Mouse (Mus musculus) ovary, postnatal 14 days (tissue): ENCODE results near the gene Kcnma1.

Experiments
- DNase-seq: peaks from one replicate; pipeline ENCODE4 v3.0.0; 2022; ENCODE audit warnings: low spot score

The Kcnma1 gene

DNA sequence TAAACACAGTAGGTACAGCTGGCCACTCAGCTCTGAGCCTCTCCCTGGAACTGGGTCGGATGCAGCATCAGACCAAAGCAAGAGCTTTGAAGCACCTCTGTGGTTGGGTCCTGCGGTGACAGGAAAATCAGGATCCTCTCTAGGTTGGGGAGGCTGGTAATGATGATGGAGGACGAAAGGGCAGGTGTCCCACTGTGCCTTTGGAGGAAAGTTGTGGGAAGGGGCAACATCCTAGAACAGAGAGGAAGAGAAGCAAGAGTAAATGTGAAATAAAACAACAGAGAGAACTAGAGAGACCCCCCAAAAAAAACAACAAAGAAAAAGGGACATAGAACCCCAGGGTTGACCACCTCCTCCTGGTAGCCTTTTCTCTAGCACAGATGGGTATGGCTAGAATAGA lies at the start of gene Kcnma1:
Gene Kcnma1 (minus strand): TSS at position 101 of the 400 bp plus-strand sequence.
- no peak for DNase-seq

GRCm38 (mm10) chr14:24059747-24060146 lies 45.5 kb upstream of the Kcnma1 start:
- no peak for DNase-seq

DNA sequence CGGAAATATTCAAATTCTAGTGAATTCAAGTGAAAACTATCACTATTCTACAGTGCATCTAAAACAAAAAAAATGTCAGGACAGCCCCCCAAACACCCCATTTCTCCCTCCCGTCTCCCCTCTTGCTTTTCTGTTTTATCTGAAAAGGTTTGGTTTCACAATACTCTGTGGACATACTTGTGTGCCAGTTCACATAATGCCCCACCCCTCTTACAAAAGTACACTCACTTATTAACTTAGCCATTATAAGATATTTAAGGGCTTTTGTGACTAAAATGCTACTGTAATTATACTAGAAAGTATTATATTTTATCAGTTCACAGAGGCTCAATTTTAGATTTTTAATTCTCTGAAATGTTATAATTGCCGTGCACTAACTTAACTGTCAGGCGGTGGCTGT lies 45.0 kb upstream of the Kcnma1 start:
- no peak for DNase-seq

DNA sequence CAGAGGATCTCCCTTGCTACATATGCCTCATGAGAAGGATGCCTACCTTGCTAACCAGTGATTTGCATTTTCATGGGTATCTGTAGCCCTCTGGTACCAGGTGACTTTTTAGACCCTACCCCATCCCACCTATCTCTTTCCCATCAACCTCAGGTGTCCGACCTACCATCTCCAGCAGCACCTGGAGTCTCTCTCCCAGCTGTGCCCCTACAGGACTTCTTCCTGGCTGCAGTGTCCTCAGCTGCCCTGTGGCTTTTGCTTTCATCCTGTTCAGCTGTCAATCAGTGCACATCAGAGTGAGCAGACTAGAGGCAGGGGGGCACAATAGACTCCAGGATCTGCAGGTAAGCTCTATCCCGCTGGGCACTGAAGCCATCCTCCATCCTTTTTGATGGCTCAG lies 37.5 kb upstream of the Kcnma1 start:
- DNase-seq: no peak

- DNase-seq: no peak
Observed at GRCm38 (mm10) chr14:24036609-24037008, 22.3 kb upstream of the Kcnma1 start.

GRCm38 (mm10) chr14:24036208-24036535 lies 21.9 kb upstream of the Kcnma1 start:
- DNase-seq: no peak

GRCm38 (mm10) chr14:24035486-24036207 lies 21.4 kb upstream of the Kcnma1 start:
- DNase-seq: no peak

DNA sequence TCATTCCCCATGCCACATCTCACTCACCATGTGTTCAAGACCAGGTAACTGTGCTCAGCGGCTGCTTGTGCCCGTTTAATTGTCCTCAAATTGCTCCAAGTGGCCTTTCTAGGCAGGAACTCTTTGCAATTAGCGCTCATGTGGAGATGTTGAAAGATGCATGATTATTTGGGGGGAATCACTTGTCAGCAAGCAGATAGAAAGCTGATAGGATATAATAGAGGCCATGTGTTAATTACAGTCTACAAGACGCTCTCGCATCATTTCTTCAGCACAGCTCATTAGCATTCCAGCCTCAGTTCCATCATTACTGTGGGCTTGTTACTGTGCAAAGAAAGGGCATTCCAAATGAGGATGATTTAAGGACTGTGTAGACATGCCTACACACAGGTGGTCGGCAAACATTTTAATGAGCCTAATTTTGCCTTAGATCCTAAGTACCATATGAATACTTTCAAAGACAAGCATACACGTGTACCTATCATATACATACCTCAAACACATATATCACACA lies 18.6 kb upstream of the Kcnma1 start:
- DNase-seq: no peak

DNA sequence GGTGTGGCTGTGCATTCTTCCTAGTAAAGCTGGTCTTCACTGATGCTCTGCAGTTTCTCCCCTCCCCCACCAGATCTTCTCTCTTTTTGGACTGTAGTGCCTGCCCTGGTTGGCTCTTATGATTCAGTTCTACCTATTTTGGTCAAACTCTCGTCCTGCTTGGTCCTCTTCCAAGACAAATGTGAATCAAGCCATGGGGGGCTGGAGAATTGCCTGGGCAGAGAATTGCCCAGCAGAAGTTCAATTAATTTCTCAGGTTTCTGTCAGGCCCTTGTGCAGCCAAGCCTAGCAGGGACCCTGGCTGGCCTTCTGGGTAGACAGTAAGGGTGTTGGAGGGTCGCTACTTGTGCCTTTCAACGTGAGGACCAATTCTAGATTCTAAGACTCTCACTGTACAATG lies 17.9 kb upstream of the Kcnma1 start:
- DNase-seq: no peak

- DNase-seq: no peak
Observed at GRCm38 (mm10) chr14:24020718-24021117, 6.4 kb upstream of the Kcnma1 start.

GRCm38 (mm10) chr14:24009978-24010377 lies 4.3 kb downstream of the Kcnma1 start:
- DNase-seq: no peak

DNA sequence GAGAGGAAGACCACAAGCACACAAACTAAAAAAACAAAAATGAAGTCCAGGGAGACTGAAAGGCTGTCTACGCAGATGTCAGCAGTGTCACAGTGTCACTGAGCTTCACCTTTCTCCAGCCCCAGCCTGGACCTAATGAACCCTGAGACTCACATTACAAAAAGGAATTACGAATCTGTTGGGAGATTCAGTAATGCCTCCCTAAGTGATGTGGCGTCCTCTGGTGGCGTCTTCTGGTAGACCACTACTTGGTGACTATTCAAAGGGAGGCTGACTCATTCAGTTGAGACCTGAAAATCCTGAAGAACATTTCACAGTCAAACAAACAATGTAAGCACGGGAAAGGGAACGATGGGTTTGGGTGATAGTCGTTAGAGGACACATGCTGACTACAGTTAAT lies 6.0 kb downstream of the Kcnma1 start:
- DNase-seq: peak; percentile 74

DNA sequence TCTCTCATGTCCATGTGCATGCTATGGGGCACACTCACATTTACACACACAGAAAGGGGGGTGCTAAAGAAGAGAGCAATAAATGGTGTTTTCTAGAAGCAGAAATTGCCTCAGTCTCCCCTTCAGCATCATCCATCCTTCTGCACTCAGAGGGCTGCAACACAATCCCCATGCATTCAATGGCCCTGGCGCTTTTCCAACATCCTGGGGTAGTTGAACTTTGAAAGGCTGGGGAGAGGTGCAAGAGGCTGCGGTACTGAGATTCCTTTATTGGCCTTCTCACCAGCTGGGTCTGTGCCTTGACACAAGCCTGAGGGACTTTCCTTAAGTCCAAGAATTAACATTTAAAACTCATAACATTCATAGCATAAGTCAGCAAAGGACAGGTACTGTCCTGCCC lies 8.0 kb downstream of the Kcnma1 start:
- DNase-seq: no peak

GRCm38 (mm10) chr14:24004471-24005271 lies 9.6 kb downstream of the Kcnma1 start:
- DNase-seq: peak; percentile 14

GRCm38 (mm10) chr14:24003450-24004381 lies 10.6 kb downstream of the Kcnma1 start:
- DNase-seq: peak; percentile 13

DNA sequence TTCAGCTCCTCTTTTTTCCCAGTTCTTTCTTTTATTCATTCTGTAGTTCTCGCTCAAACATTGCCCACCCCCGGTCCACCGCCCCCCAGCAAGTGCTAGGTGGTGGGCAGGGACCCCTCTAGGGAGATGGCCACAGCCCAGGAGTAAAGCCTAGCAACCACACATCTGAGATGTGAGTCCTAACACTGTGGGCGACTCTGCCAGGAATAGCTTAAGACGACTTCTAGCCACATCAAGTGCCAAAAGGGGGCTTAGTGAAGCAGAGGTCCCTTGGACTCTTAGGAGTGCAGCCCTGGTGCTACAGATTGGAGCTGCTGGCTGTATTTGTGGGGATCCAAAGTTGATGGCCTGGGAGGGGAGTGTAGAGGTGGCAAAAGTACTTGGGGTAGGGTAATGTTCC lies 11.6 kb downstream of the Kcnma1 start:
- no peak for DNase-seq

- DNase-seq: no peak
Observed at GRCm38 (mm10) chr14:23997912-23998311, 16.4 kb downstream of the Kcnma1 start.

DNA sequence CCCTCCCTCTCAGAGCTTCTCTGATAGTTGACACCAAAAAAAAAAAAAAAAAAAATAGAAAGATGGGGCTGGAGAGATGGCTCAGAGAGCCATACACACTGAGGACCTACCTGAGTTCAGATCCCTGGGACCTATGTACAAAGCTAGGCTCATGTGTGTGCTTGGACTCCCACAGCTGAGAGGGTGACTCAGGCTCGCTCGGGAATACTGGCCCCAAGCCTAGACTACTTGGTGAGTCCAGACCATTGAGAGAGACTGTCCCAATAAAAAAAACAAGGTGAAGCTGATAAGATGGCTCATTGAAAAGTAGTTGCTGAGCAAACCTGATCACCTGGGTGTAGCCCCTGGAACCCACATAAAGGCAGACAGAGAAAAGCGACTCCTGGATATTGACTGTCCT lies 18.5 kb downstream of the Kcnma1 start:
- no peak for DNase-seq

DNA sequence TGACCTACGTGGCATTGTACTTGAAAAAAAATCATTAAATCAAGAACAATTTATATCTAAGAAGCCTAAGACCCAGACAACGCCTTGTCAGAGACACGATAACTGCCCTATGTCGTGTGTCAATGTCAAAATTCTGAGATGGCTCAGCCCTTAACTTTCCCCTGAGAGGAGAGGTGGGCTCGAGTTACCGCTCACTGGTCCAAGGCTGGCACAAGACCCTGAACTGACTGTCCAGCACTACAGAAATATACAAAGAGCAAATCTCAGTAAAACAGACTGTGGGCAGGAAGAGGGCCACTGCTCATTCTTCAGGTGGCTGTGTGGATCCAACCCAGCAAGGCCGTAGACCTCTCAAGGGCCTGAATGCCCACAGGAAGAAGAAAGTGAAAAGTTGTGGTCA lies 23.4 kb downstream of the Kcnma1 start:
- DNase-seq: no peak

- DNase-seq: no peak
Observed at GRCm38 (mm10) chr14:23989696-23990095, 24.6 kb downstream of the Kcnma1 start.

GRCm38 (mm10) chr14:23982205-23982604 lies 32.1 kb downstream of the Kcnma1 start:
- DNase-seq: no peak

DNA sequence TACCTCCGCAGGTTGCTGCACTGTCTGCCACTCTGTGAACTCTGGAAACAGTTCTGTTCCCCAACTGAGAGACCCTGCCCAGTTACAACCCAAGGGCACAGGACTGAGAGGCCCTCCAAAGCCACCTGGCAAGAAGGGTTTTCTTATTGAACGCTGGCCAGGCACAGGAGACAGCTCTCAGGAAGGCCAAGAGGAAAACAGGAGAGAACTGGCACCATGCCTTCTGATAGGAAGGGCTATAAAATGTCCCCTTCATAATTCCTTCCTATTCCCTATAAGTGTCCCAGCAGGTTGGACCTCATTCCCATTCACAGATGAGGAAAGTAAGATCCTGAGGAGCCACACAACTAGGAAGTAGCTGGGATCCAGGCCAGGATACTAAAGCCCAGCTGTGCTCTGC lies 39.6 kb downstream of the Kcnma1 start:
- no peak for DNase-seq
